Mouse (Mus musculus) bone marrow macrophage, adult 2 months (primary cell): ENCODE results near the gene Ntf5.

Source experiments
- CTCF ChIP-seq: IDR thresholded peaks from 2 replicates; pipeline ENCODE4 v1.5.1; 2012; ENCODE audit warnings: low read depth, mild to moderate bottlenecking, low read length, moderate library complexity
- POLR2A ChIP-seq: IDR thresholded peaks from 2 replicates; pipeline ENCODE4 v1.6.1; 2012; ENCODE audit warnings: mild to moderate bottlenecking, low read depth, low read length, borderline replicate concordance

- TF ChIP-seq POLR2A (no peak), CTCF (no peak)
Observed at GRCm38 (mm10) chr7:45465112-45465511, 51.6 kb downstream of the Ntf5 start.
